Mouse (Mus musculus): Measurements from ENCODE around the gene Tmem159. TPM values are rescaled to one million over a fixed set of nuclear protein-coding genes. Genes with fewer than 3 reads are reported as not detected.

The Tmem159 gene
- polyA plus RNA-seq (2015; fragmentation: Nextera tagmentation; extraction: Ambion mirVana) = 6.2 and 7.7 TPM in 2 replicates

DNA sequence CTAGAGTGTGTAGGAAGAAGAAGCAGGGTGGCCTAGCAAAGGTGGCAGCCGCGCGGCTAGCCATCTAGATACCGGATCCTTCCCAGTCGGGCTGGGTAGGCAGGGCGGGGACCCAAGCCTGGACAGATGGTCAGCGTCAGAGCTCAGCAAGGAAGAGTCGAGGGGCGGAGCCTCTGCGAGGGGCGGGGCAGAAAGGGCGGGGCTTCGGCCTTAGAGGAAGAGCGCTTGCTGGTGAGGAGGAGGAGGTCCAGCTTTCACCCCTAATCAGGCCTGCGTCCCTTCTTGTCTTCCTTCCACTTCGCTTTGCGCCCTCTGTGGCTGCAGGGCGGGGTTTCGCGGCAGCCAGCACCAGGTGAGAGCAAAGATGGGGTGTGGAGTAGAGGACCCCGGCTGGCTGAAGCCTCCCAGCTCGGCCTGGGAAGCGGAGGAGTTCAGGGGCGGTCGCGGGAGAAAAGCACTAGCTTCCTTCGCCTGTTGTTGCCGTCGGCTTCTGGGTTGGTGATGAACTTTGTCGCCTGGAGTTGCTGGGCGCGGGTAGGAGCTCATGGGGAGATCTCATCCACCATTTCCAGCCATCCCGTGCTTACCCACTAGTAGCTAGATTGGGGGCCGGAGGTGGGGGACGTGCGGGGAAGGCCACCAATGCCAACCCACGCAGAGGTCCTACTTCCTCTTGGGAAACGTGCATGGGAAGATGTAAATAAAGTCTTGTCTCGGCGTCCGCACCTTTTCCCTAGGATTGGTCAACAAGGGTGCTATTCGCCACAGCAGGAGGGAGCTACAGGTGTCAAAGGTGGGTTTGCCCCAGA lies at the start of gene Tmem159:
Gene Tmem159 (plus strand): TSS at position 190 of the 809 bp plus-strand sequence.
- H3K4me3 ChIP-seq = peak within 1 kb of the TSS; percentile 47
- peak within 1 kb of the TSS; percentile 47 for H3K9ac ChIP-seq (replicated peaks)
- no peaks in the 10 kb centered on the region for H3K9me3 ChIP-seq
- H3K36me3 ChIP-seq = no peaks in the 10 kb centered on the region
- peaks cover 16% of the 10 kb centered on the region; the same call in 1 of the 2 replicates for H3K27me3 ChIP-seq
- peaks cover 25% of the 10 kb centered on the region for H3K4me1 ChIP-seq
- H3K27ac ChIP-seq (replicated peaks) = no peak within 1 kb of the TSS
- peak; percentile 72 for ATAC-seq (replicated peaks)
- H3K4me2 ChIP-seq (replicated peaks) = peak within 1 kb of the TSS; percentile 81
- under 1% methylated on average over 42 of the region's 42 CpGs for WGBS

DNA sequence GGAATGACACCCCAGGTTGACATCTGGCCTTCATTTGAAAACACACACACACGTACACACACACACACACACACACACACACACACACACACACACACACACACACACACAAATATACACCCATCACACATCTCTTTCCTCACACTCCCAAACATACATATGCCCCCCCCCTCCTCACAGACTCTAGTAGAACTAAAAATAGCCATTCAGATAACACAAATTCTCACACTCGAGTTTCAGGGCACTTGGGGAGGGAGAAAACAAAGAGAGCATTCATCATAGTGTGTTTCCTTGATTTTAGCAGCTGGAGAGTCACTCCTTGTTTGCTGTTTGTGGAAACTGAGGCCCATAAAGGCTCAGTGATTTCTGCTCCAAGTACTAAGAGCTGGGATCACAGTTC lies 48.1 kb upstream of the Tmem159 start:
- WGBS = 45% methylated on average over 2 of the region's 2 CpGs
- ATAC-seq (replicated peaks) = no peak

DNA sequence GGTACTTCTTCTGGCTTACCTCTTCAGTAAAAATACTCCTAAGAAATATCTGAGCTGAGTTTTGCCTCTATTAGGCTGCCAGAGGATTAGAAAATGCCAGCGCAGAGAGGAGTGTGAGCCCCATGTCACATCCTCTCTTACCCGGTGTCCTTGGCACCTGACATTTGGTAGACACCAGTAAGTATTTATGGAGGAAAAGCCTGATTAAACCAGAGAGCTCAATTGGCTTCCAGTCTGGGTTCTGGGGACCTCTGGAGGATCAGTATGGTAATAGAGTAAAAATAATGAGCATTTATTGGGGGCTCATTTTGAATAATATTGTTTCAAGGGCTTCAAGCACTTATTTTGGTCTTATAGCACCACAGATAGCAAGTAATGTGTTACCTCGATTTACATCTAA lies 46.7 kb upstream of the Tmem159 start:
- no peak overlapping the region for H3K4me3 ChIP-seq
- H3K27ac ChIP-seq (replicated peaks) = no peak overlapping the region
- no peaks in the 10 kb centered on the region for H3K9me3 ChIP-seq
- no peak for ATAC-seq (replicated peaks)
- no peaks in the 10 kb centered on the region for H3K36me3 ChIP-seq
- 90% methylated on average over 3 of the region's 3 CpGs for WGBS
- H3K9ac ChIP-seq (replicated peaks) = no peak overlapping the region
- no peaks in the 10 kb centered on the region for H3K27me3 ChIP-seq
- no peak overlapping the region for H3K4me2 ChIP-seq (replicated peaks)
- H3K4me1 ChIP-seq = no peaks in the 10 kb centered on the region

More for the DNA sequence above, 48.1 kb upstream of the Tmem159 start:
- Histone ChIP-seq H3K36me3 (no peaks in the 10 kb centered on the region), H3K27me3 (no peaks in the 10 kb centered on the region), H3K9ac (replicated peaks) (no peak overlapping the region), H3K9me3 (no peaks in the 10 kb centered on the region), H3K27ac (replicated peaks) (no peak overlapping the region), H3K4me2 (replicated peaks) (no peak overlapping the region), H3K4me1 (no peaks in the 10 kb centered on the region), H3K4me3 (no peak overlapping the region)

DNA sequence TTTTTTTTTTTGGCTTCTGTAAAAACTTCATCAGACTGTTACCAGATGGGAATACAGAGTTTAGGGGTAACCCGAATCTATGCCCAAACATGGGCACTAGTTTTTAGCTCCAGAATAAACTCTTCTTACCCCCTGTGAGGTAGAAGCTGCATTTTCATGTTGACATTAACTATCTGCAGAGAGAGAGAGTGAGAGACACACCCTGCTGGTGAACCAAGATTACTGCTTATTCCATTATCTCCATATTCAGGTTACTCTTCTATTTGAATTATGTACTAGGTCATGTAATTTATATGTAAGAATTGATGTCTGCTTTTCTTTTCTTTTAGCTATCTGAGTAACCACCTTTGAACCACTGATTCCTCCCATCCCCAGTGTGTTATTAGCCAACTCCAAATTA lies 38.1 kb upstream of the Tmem159 start:
- H3K27ac ChIP-seq (replicated peaks) = no peak overlapping the region
- H3K36me3 ChIP-seq = no peaks in the 10 kb centered on the region
- no peak overlapping the region for H3K4me2 ChIP-seq (replicated peaks)
- no peak overlapping the region for H3K9ac ChIP-seq (replicated peaks)
- ATAC-seq (replicated peaks) = no peak
- H3K27me3 ChIP-seq = no peaks in the 10 kb centered on the region
- H3K4me1 ChIP-seq = no peaks in the 10 kb centered on the region
- no peak overlapping the region for H3K4me3 ChIP-seq
- H3K9me3 ChIP-seq = no peaks in the 10 kb centered on the region
- WGBS = 88% methylated on average over 1 of the region's 1 CpGs

DNA sequence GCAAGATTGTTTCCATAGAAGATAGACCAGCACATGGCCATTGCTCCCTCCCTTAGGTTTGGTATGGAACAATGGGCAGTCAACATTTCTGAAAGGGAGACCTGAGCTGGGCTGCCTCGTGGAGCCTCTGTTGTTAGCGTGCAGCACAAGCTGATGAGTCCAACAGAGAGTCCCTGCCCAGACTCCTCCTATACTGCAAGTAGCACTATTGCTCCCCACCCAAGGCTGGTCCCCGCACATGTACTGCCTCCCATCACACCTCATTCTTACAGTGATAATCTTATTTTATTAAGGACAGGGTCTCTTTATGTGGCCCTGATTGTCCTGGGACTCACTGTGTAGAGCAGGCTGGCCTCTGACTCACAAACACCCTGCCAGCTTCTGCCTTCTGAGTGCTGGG lies 34.0 kb upstream of the Tmem159 start:
- no peaks in the 10 kb centered on the region for H3K27me3 ChIP-seq
- H3K9me3 ChIP-seq = no peaks in the 10 kb centered on the region
- H3K4me3 ChIP-seq = no peak overlapping the region
- H3K9ac ChIP-seq (replicated peaks) = no peak overlapping the region
- H3K27ac ChIP-seq (replicated peaks) = no peak overlapping the region
- no peaks in the 10 kb centered on the region for H3K4me1 ChIP-seq
- H3K4me2 ChIP-seq (replicated peaks) = no peak overlapping the region
- ATAC-seq (replicated peaks) = no peak
- WGBS = 83% methylated on average over 3 of the region's 3 CpGs
- no peaks in the 10 kb centered on the region for H3K36me3 ChIP-seq

DNA sequence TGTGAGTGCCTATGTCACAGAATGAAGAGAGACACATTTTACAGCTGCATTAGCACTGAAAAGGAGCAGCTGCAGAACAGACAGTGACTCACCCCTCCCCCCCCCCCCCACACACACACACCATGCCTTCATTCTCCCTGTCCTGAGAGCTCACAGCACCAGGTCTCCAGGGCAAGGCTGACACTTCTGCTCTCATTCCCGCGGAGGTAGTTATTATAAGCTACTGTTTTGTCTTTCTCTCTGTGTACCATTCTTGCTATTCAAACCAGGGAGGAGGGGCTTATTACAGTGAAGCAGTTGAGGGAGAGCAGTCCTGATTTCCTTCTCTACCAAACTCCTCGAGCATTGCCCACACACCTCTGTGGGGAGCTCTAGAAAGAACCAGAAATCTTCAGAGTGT lies 33.0 kb upstream of the Tmem159 start:
- no peaks in the 10 kb centered on the region for H3K4me1 ChIP-seq
- H3K4me3 ChIP-seq = no peak overlapping the region
- H3K27ac ChIP-seq (replicated peaks) = no peak overlapping the region
- H3K36me3 ChIP-seq = no peaks in the 10 kb centered on the region
- no peaks in the 10 kb centered on the region for H3K9me3 ChIP-seq
- H3K27me3 ChIP-seq = no peaks in the 10 kb centered on the region
- H3K9ac ChIP-seq (replicated peaks) = no peak overlapping the region
- WGBS = 13% methylated on average over 3 of the region's 3 CpGs
- peak; percentile 35; the same call in 1 of the 2 replicates for ATAC-seq (replicated peaks)
- no peak overlapping the region for H3K4me2 ChIP-seq (replicated peaks)

DNA sequence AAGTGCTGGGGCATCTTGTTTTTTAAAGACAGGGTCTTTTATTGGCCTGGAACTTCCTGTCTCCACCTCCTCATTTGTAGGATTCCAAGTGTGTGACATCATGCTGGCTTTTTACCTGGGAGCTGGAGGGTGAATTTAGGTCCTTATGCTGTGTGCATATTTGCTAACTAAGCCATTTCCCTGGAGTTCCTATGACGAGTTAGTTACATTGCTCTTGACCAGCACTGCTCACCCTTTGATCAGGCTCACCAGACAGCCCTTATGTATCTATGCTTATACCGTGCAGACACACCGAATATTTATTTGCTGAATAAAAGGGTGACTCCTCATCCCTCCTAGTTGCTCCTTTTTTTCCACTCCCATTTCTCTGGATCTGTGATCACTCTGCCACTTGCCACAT lies 22.0 kb upstream of the Tmem159 start:
- ATAC-seq (replicated peaks) = no peak
- H3K9ac ChIP-seq (replicated peaks) = no peak overlapping the region
- H3K4me2 ChIP-seq (replicated peaks) = no peak overlapping the region
- no peaks in the 10 kb centered on the region for H3K4me1 ChIP-seq
- no peaks in the 10 kb centered on the region for H3K27me3 ChIP-seq
- no peaks in the 10 kb centered on the region for H3K9me3 ChIP-seq
- no peak overlapping the region for H3K27ac ChIP-seq (replicated peaks)
- no peak overlapping the region for H3K4me3 ChIP-seq
- 79% methylated on average over 3 of the region's 3 CpGs for WGBS
- H3K36me3 ChIP-seq = no peaks in the 10 kb centered on the region

DNA sequence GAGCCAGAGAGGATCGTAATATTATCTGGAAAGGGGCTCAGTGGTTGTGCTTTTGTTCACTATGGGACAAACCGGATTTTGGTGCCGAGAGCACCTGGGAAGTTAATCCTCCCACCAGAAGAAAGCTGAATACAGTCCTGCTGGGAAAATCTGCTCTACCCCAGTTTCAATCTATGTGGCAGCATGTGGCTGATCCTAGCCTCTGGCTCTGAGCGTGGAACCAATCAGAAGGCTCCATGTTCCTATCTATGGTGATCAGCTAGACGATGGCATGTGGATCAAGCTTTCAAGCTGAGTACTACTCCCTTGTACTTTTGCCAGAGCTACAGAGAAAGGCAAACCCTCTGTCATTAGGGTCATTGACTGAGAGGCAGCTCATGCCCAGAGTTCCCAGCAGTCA lies 9.1 kb upstream of the Tmem159 start:
- H3K4me3 ChIP-seq = no peak overlapping the region
- WGBS = 8% methylated on average over 5 of the region's 5 CpGs
- H3K4me2 ChIP-seq (replicated peaks) = no peak overlapping the region
- 0 out of 2 replicates have a peak, but pooled peaks cover 2% of the 10 kb centered on the region for H3K4me1 ChIP-seq
- no peak for ATAC-seq (replicated peaks)
- no peaks in the 10 kb centered on the region for H3K36me3 ChIP-seq
- no peak overlapping the region for H3K9ac ChIP-seq (replicated peaks)
- H3K27me3 ChIP-seq = no peaks in the 10 kb centered on the region
- no peaks in the 10 kb centered on the region for H3K9me3 ChIP-seq
- H3K27ac ChIP-seq (replicated peaks) = no peak overlapping the region

DNA sequence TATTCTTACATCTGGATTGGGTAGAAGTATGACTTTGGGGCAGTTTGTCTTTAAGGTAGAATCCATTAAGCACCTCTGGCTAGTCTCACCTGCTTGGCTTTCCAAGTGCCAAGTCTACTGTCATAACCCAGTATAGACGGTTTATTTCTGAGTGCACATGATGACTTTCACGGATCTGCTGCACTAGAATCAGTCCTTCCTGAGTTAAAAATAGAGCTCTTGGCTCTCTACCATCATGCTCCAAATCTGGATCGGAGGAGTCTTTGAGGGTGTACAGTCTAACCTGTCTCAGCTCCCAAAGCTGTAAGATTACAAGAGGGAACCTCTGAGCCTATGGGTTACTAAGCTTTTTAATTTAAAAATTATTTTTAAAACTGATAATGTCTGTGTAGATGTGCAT lies 7.9 kb upstream of the Tmem159 start:
- H3K4me2 ChIP-seq (replicated peaks) = no peak overlapping the region
- no peak overlapping the region for H3K27ac ChIP-seq (replicated peaks)
- no peaks in the 10 kb centered on the region for H3K27me3 ChIP-seq
- H3K4me1 ChIP-seq = 0 out of 2 replicates have a peak, but pooled peaks cover 2% of the 10 kb centered on the region
- H3K36me3 ChIP-seq = no peaks in the 10 kb centered on the region
- WGBS = 93% methylated on average over 3 of the region's 3 CpGs
- no peak overlapping the region for H3K9ac ChIP-seq (replicated peaks)
- H3K9me3 ChIP-seq = no peaks in the 10 kb centered on the region
- ATAC-seq (replicated peaks) = no peak
- no peak overlapping the region for H3K4me3 ChIP-seq

DNA sequence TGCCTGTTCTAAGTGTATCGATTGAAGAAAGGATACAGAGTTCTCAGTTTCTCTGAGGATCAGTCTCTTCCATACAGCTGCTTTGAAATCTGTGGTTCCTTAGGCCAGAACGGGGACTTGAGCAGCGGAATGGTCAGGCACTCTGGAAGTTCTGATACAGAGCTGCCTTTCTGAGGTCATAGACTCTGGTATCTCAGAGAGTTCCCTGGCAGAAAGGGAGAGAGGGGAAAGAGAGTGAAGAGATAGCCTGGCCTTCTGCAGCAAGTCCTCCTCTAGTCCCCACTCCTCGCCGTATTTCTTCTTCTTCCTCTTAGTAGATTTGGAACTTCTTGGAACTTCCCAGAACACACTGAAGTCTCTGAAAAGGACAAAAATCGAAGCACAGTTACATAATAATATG lies 7.0 kb upstream of the Tmem159 start, which contains the start of gene Dnah3:
Gene Dnah3 (minus strand): TSS at position 101 of the 400 bp plus-strand sequence.
- no peaks in the 10 kb centered on the region for H3K27me3 ChIP-seq
- 0 out of 2 replicates have a peak, but pooled peaks cover 2% of the 10 kb centered on the region for H3K4me1 ChIP-seq
- no peak within 1 kb of the TSS for H3K9ac ChIP-seq (replicated peaks)
- H3K4me2 ChIP-seq (replicated peaks) = no peak within 1 kb of the TSS
- 91% methylated on average over 6 of the region's 6 CpGs for WGBS
- H3K36me3 ChIP-seq = no peaks in the 10 kb centered on the region
- no peaks in the 10 kb centered on the region for H3K9me3 ChIP-seq
- no peak within 1 kb of the TSS for H3K4me3 ChIP-seq
- ATAC-seq (replicated peaks) = no peak
- no peak within 1 kb of the TSS for H3K27ac ChIP-seq (replicated peaks)

DNA sequence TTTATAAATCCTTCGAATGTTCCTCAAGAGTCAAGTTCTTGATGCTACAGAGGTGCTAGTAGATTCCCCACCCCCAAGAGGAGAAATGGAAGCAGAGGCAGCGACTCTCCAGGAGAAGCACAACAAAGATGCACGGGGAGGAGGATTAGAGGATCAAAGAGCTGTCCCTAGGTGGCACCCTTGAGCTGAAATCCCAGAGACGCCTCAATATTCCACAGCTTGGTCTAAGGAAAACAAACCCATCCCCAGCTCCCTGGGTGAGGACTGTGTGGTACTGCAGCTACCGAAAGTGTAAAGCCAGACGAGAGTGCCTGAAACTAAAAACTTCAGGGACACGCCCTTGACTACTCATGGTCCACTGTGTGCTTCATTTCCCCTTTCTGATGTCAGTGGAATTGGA lies 4.3 kb upstream of the Tmem159 start:
- Histone ChIP-seq H3K27ac (replicated peaks) (no peak overlapping the region), H3K9me3 (no peaks in the 10 kb centered on the region), H3K27me3 (peaks cover 12% of the 10 kb centered on the region; the same call in 1 of the 2 replicates), H3K36me3 (no peaks in the 10 kb centered on the region), H3K9ac (replicated peaks) (no peak overlapping the region), H3K4me1 (peaks cover 12% of the 10 kb centered on the region), H3K4me2 (replicated peaks) (no peak overlapping the region), H3K4me3 (no peak overlapping the region)
- ATAC-seq (replicated peaks) = peak; percentile 70
- 8% methylated on average over 7 of the region's 7 CpGs for WGBS

DNA sequence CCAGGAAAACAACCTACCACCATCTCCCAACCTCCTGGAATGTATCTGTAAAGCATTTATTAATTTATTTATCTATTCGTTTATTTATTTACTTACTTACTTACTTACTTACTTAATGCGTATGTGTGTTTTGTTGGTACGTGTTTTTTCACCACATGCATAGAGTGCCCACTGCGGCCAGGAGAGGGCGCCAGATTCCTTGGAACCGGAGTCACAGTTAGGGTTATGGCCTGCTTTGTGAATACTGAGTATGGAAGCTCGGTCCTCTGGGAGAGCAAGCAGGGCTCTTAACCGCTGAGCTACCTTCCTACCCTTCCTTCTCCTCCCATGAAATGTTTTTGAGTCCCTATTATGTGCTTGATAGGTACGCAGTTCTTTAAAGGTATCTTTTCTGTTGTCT lies 3.8 kb upstream of the Tmem159 start:
- no peak overlapping the region for H3K9ac ChIP-seq (replicated peaks)
- WGBS = 28% methylated on average over 9 of the region's 9 CpGs
- no peak overlapping the region for H3K4me3 ChIP-seq
- ATAC-seq (replicated peaks) = no peak; the same call in 1 of the 2 replicates
- H3K4me2 ChIP-seq (replicated peaks) = no peak overlapping the region
- H3K27ac ChIP-seq (replicated peaks) = no peak overlapping the region
- no peaks in the 10 kb centered on the region for H3K9me3 ChIP-seq
- H3K27me3 ChIP-seq = peaks cover 16% of the 10 kb centered on the region; the same call in 1 of the 2 replicates
- H3K4me1 ChIP-seq = peaks cover 17% of the 10 kb centered on the region
- no peaks in the 10 kb centered on the region for H3K36me3 ChIP-seq

All from forebrain, embryonic 15.5 days (tissue).